8 mouse cellular contexts compared by ENCODE assay signal in genomic region chr19:23225065-23225464, GRCm38 (mm10). TPM values are rescaled to one million over a fixed set of nuclear protein-coding genes. Genes with fewer than 3 reads are reported as not detected.
DNase-seq lines count a peak whose midpoint lies in the region; ATAC-seq and TF ChIP-seq lines count a peak whose summit lies in the region.
"Had no signal": no experiment of that assay in that cellular context is flagged by ENCODE, and none has a peak within 500 bp of the region (broad histone marks: within the 10 kb centered on the region; RNA-seq: fewer than 3 reads in every experiment).

No protein-coding gene starts in this region.

- H3K27ac ChIP-seq in intestine, postnatal 0 days (ENCODE audit: low read depth, low read length), result no peak overlapping the region
- H3K27ac ChIP-seq in intestine, embryonic 15.5 days, result no peak overlapping the region
- no peak overlapping the region for H3K27ac ChIP-seq in midbrain, embryonic 16.5 days (ENCODE audit: low read length)
- H3K27ac ChIP-seq: embryonic facial prominence, embryonic 15.5 days had no signal

- no peak overlapping the region for H3K4me3 ChIP-seq in intestine, postnatal 0 days (ENCODE audit: low read depth, low read length)
- H3K4me3 ChIP-seq in intestine, embryonic 15.5 days (replicated peaks), result no peak overlapping the region
- H3K4me3 ChIP-seq in G1E (ENCODE audit: low read depth, low read length), result no peak overlapping the region
- no peak overlapping the region for H3K4me3 ChIP-seq in midbrain, embryonic 16.5 days (ENCODE audit: low read depth, low read length)
- H3K4me3 ChIP-seq: embryonic facial prominence, embryonic 15.5 days had no signal

- ATAC-seq in intestine, postnatal 0 days, result no peak
- ATAC-seq in intestine, embryonic 15.5 days, result no peak
- ATAC-seq in G1E (ENCODE audit: extremely low read depth, insufficient number of reproducible peaks, low FRiP score, poor library complexity, severe bottlenecking), result no peak
- no peak for ATAC-seq in midbrain, embryonic 16.5 days

- no peak overlapping the region for H3K4me2 ChIP-seq in intestine, postnatal 0 days (replicated peaks; ENCODE audit: low read depth)
- no peak overlapping the region for H3K4me2 ChIP-seq in intestine, embryonic 15.5 days (replicated peaks)
- no peak overlapping the region for H3K4me2 ChIP-seq in midbrain, embryonic 16.5 days (ENCODE audit: low read length)
- H3K4me2 ChIP-seq: embryonic facial prominence, embryonic 15.5 days had no signal

- H3K9ac ChIP-seq in intestine, postnatal 0 days (ENCODE audit: low read depth, low read length), result no peak overlapping the region
- H3K9ac ChIP-seq in intestine, embryonic 15.5 days, result no peak overlapping the region
- no peak overlapping the region for H3K9ac ChIP-seq in midbrain, embryonic 16.5 days (ENCODE audit: low read depth, low read length)
- H3K9ac ChIP-seq: embryonic facial prominence, embryonic 15.5 days had no signal

- peak; percentile 13 for DNase-seq in G1E (ENCODE audit: low spot score)
- DNase-seq in brain, embryonic 18.5 days (ENCODE audit: low read depth, low spot score), result peak; percentile 22
- peak; percentile 33 for DNase-seq in kidney, postnatal 10 days
- peak; percentile 12 for DNase-seq in splenic B cell, adult 2 months (ENCODE audit: low read depth, low spot score)

- peaks cover 9% of the 10 kb centered on the region; the same call in 1 of the 2 replicates for H3K36me3 ChIP-seq in intestine, postnatal 0 days (ENCODE audit: control insufficient read depth, insufficient read depth)
- H3K36me3 ChIP-seq in intestine, embryonic 15.5 days, result peaks cover 6% of the 10 kb centered on the region; the same call in 1 of the 2 replicates
- H3K36me3 ChIP-seq in G1E (replicated peaks), result peaks cover 63% of the 10 kb centered on the region
- peaks cover 4% of the 10 kb centered on the region; the same call in 1 of the 2 replicates for H3K36me3 ChIP-seq in splenic B cell, adult 2 months (ENCODE audit: control insufficient read depth, insufficient read depth, low read length, poor library complexity, severe bottlenecking)
- peaks cover 13% of the 10 kb centered on the region for H3K36me3 ChIP-seq in midbrain, embryonic 16.5 days (ENCODE audit: control insufficient read depth, insufficient read depth, low read length)

- no peaks in the 10 kb centered on the region for H3K4me1 ChIP-seq in intestine, postnatal 0 days (replicated peaks; ENCODE audit: control insufficient read depth, insufficient read depth, low read length)
- no peaks in the 10 kb centered on the region for H3K4me1 ChIP-seq in intestine, embryonic 15.5 days (replicated peaks)
- no peaks in the 10 kb centered on the region for H3K4me1 ChIP-seq in G1E (ENCODE audit: insufficient read depth, low read depth, low read length)
- H3K4me1 ChIP-seq in midbrain, embryonic 16.5 days (ENCODE audit: control insufficient read depth, insufficient read depth, low read length), result no peaks in the 10 kb centered on the region
- H3K4me1 ChIP-seq: embryonic facial prominence, embryonic 15.5 days had no signal

- 56% methylated on average over 4 of the region's 4 CpGs for whole genome bisulfite sequencing in intestine, postnatal 0 days
- WGBS in intestine, embryonic 15.5 days, result 63% methylated on average over 4 of the region's 4 CpGs
- WGBS in midbrain, embryonic 16.5 days, result 48% methylated on average over 4 of the region's 4 CpGs

- peak; percentile 78 for TF ChIP-seq CTCF in intestine, postnatal 0 days (IDR thresholded peaks at IDR 0.05; ENCODE audit: low read depth)
- no peak for TF ChIP-seq CTCF in G1E (IDR thresholded peaks at IDR 0.05; ENCODE audit: low read depth, low read length)

- H3K9me3 ChIP-seq in intestine, postnatal 0 days (ENCODE audit: control insufficient read depth), result no peaks in the 10 kb centered on the region
- no peaks in the 10 kb centered on the region for H3K9me3 ChIP-seq in intestine, embryonic 15.5 days
- no peaks in the 10 kb centered on the region for H3K9me3 ChIP-seq in G1E (replicated peaks)
- H3K9me3 ChIP-seq in midbrain, embryonic 16.5 days (replicated peaks; ENCODE audit: control insufficient read depth, low read length, poor library complexity, severe bottlenecking), result no peaks in the 10 kb centered on the region
- H3K9me3 ChIP-seq: embryonic facial prominence, embryonic 15.5 days had no signal

- H3K27me3 ChIP-seq in intestine, postnatal 0 days (replicated peaks; ENCODE audit: control insufficient read depth, insufficient read depth, low read length), result no peaks in the 10 kb centered on the region
- H3K27me3 ChIP-seq in intestine, embryonic 15.5 days (replicated peaks), result no peaks in the 10 kb centered on the region
- H3K27me3 ChIP-seq in G1E (ENCODE audit: insufficient read depth, low read length), result no peaks in the 10 kb centered on the region
- H3K27me3 ChIP-seq in splenic B cell, adult 2 months (ENCODE audit: control insufficient read depth, insufficient read depth, low read length, poor library complexity, severe bottlenecking), result no peaks in the 10 kb centered on the region
- no peaks in the 10 kb centered on the region for H3K27me3 ChIP-seq in midbrain, embryonic 16.5 days (ENCODE audit: control insufficient read depth, insufficient read depth, low read depth, low read length)
- H3K27me3 ChIP-seq: embryonic facial prominence, embryonic 15.5 days had no signal

RNA-seq across cellular contexts. Expression of gene Smc5, which starts 48.6 kb away (rescaled TPM):
- polyA plus RNA-seq in intestine, postnatal 0 days (2015; fragmentation: Nextera tagmentation; extraction: Ambion mirVana), result 6.5 and 7.9 TPM in 2 replicates
- polyA plus RNA-seq in intestine, embryonic 15.5 days (2015; fragmentation: Nextera tagmentation; extraction: Ambion mirVana), result 24.5 and 27.3 TPM in 2 replicates
- total RNA-seq in G1E (2014; fragmentation: Nextera tagmentation) (207 and 241 TPM in 2 replicates), G1E (2017) (81.2 and 104 TPM in 2 replicates)
- 10.0 and 11.3 TPM in 2 replicates for polyA plus RNA-seq in G1E (2012)
- polyA plus RNA-seq in midbrain, embryonic 16.5 days (2015; fragmentation: Nextera tagmentation; extraction: Ambion mirVana), result 25.9 and 27.1 TPM in 2 replicates
